Mouse (Mus musculus) liver, embryonic 14.5 days (tissue): ENCODE data around the gene Nckap1l. TPM values are rescaled to one million over a fixed set of nuclear protein-coding genes. Genes with fewer than 3 reads are reported as not detected.
A peak's percentile ranks its signal among the peaks of the same experiment; 100 is the strongest.
"Not testable (repeated sequence)": the region's sequence is repeated elsewhere in the genome, so short reads cannot be mapped to it uniquely, and the experiment has no call there.

Experiments used
- ATAC-seq: fragments of 200-750 bp; cut with Nextera tagmentation; 2 replicates; pipeline ENCODE4 v1.8.0; 2017; ENCODE audit warnings: moderate number of reproducible peaks, mild to moderate bottlenecking, moderate library complexity; ENCODE audit not compliant: insufficient read depth
- DNase-seq, 3 experiments: peaks; one replicate each; pipeline ENCODE4 v3.0.0-alpha.2; 2012 to 2013; ENCODE audit warnings: low read depth in 3 of 3, low spot score in 3 of 3
- H3K27ac ChIP-seq: fragments of 300-500 bp; sonication (generic); 2 replicates; pipeline ENCODE4 v1.5.1; 2014; ENCODE audit warnings: moderate library complexity, mild to moderate bottlenecking, control low read depth, inconsistent platforms
- H3K27me3 ChIP-seq: fragments of 300-500 bp; sonication (generic); 2 replicates; pipeline ENCODE4 v1.6.1; 2014; ENCODE audit warnings: mild to moderate bottlenecking, low read length, moderate library complexity; ENCODE audit not compliant: control insufficient read depth, insufficient read depth
- H3K36me3 ChIP-seq: fragments of 300-500 bp; sonication (generic); replicated peaks from 2 replicates; pipeline ENCODE4 v1.6.1; 2014; ENCODE audit warnings: low read depth; ENCODE audit not compliant: control insufficient read depth, insufficient read depth
- H3K4me1 ChIP-seq, 2 experiments: fragments of 200-500 bp in 1 of 2; fragments of 300-500 bp in 1 of 2; sonication (generic) in 1 of 2; replicated peaks; 2 replicates each; pipeline ENCODE4 v1.6.1; 2012 to 2014; ENCODE audit warnings: antibody characterized with exemption in 1 of 2, inconsistent platforms in 1 of 2, low read length in 1 of 2; ENCODE audit not compliant: control insufficient read depth in 2 of 2, insufficient read depth in 2 of 2
- H3K4me2 ChIP-seq: fragments of 300-500 bp; sonication (generic); 2 replicates; pipeline ENCODE4 v1.6.1; 2014; ENCODE audit warnings: low read depth, mild to moderate bottlenecking, control low read depth, moderate library complexity
- H3K4me3 ChIP-seq, 2 experiments: fragments of 200-500 bp in 1 of 2; fragments of 300-500 bp in 1 of 2; sonication (generic) in 1 of 2; 2 replicates each; pipeline ENCODE4 v1.5.1; 2012 to 2014; ENCODE audit warnings: low read depth in 2 of 2, low read length in 2 of 2, mild to moderate bottlenecking in 2 of 2, control low read depth in 1 of 2, inconsistent platforms in 1 of 2, moderate library complexity in 1 of 2; ENCODE audit not compliant: insufficient read depth in 1 of 2
- H3K9ac ChIP-seq: fragments of 300-500 bp; sonication (generic); replicated peaks from 2 replicates; pipeline ENCODE4 v1.6.1; 2014; ENCODE audit warnings: mild to moderate bottlenecking, control low read depth, moderate library complexity
- H3K9me3 ChIP-seq: fragments of 300-500 bp; sonication (generic); 2 replicates; pipeline ENCODE4 v1.6.1; 2016; ENCODE audit warnings: low read length, mixed read lengths; ENCODE audit not compliant: control insufficient read depth
- CTCF ChIP-seq: IDR thresholded peaks from 2 replicates; pipeline ENCODE4 v1.5.1; 2016; ENCODE audit warnings: antibody characterized with exemption, low read depth, control low read depth
- EP300 ChIP-seq: IDR thresholded peaks from 2 replicates; pipeline ENCODE4 v1.6.1; 2016; ENCODE audit warnings: antibody characterized with exemption, low read depth
- WGBS: fragments of 180-500 bp; shearing (Covaris S2); extraction: QIAGEN DNeasy Blood & Tissue Kit; methylation state at CpG from one replicate; pipeline ENCODE4 v1.1.7; 2014; ENCODE audit not compliant: insufficient replicate concordance; 5-methylcytosine and 5-hydroxymethylcytosine counted together
- polyA plus RNA-seq, 2 experiments: library from polyadenylated mRNA; depleted of rRNA in 1 of 2; stranded (reverse) in 1 of 2; unstranded in 1 of 2; fragments of >200 nt; fragmentation: Nextera tagmentation in 1 of 2; extraction: Ambion mirVana in 1 of 2; gene quantifications; 2 replicates each; pipeline versions ENCODE4 v1.2.1 to v1.2.3; 2012 to 2014

Gene Nckap1l
- polyA plus RNA-seq (2012; rRNA removed) (4.9 and 5.6 TPM in 2 replicates), polyA plus RNA-seq (2014; fragmentation: Nextera tagmentation; extraction: Ambion mirVana) (5.9 and 6.1 TPM in 2 replicates)

GRCm38 (mm10) chr15:103453551-103454218 is at the start of gene Nckap1l:
Nckap1l (plus strand) TSS chr15:103453794.
- no peaks in the 10 kb centered on the region for H3K9me3 ChIP-seq
- no peaks in the 10 kb centered on the region for H3K36me3 ChIP-seq
- H3K4me2 ChIP-seq: peak within 1 kb of the TSS; percentile 33
- WGBS: 23% methylated on average over 13 of the region's 13 CpGs
- no peak for TF ChIP-seq EP300
- TF ChIP-seq CTCF: no peak
- peak within 1 kb of the TSS; percentile 39 to 62 for H3K4me3 ChIP-seq
- peak; percentile 34 to 48 (median 40) for DNase-seq
- ATAC-seq: peak; percentile 68
- H3K27me3 ChIP-seq: no peaks in the 10 kb centered on the region
- 0 out of 4 replicates have a peak, but pooled peaks cover 0 to 2% of the 10 kb centered on the region in 2 experiments for H3K4me1 ChIP-seq
- no peak within 1 kb of the TSS for H3K9ac ChIP-seq
- no peak within 1 kb of the TSS for H3K27ac ChIP-seq

DNA sequence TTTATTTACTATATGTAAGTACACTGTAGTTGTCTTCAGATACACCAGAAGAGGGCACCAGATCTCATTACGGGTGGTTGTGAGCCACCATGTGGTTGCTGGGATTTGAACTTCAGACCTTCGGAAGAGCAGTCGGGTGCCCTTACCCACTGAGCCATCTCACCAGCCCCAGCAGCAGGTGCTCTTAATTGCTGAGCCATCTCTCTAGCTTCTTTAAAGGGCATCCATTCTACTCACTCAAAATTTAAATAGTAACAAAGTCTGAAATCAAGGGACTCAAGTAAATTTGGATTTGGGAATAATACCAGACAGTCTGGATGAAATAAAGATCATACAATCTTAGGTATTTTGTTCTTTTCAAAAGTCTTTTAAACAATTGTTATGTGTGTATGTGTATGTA is 48.0 kb upstream of the Nckap1l start:
- not testable (repeated sequence) for H3K9me3 ChIP-seq, DNase-seq, H3K4me1 ChIP-seq, H3K27ac ChIP-seq, H3K36me3 ChIP-seq, H3K4me2 ChIP-seq, H3K27me3 ChIP-seq, H3K9ac ChIP-seq, ATAC-seq, H3K4me3 ChIP-seq
- WGBS: 70% methylated on average over 2 of the region's 3 CpGs

GRCm38 (mm10) chr15:103427017-103427416 is 26.6 kb upstream of the Nckap1l start:
- no peak for ATAC-seq
- Histone ChIP-seq H3K4me1 (no peaks in the 10 kb centered on the region), H3K9me3 (no peaks in the 10 kb centered on the region), H3K4me3 (no peak overlapping the region), H3K27me3 (no peaks in the 10 kb centered on the region), H3K36me3 (no peaks in the 10 kb centered on the region), H3K9ac (no peak overlapping the region), H3K27ac (no peak overlapping the region), H3K4me2 (no peak overlapping the region)
- WGBS: 38% methylated on average over 2 of the region's 2 CpGs
- DNase-seq: no peak
- TF ChIP-seq EP300: no peak
- TF ChIP-seq CTCF: no peak

- H3K36me3 ChIP-seq: no peaks in the 10 kb centered on the region
- ATAC-seq: no peak
- 54% methylated on average over 16 of the region's 16 CpGs for WGBS
- no peak within 1 kb of the TSS for H3K4me3 ChIP-seq
- no peak within 1 kb of the TSS for H3K27ac ChIP-seq
- DNase-seq: no peak
- H3K27me3 ChIP-seq: no peaks in the 10 kb centered on the region
- H3K9me3 ChIP-seq: no peaks in the 10 kb centered on the region
- TF ChIP-seq EP300 (no peak), CTCF (no peak)
- no peak within 1 kb of the TSS for H3K9ac ChIP-seq
- H3K4me2 ChIP-seq: no peak within 1 kb of the TSS
- no peaks in the 10 kb centered on the region for H3K4me1 ChIP-seq
Observed at GRCm38 (mm10) chr15:103430241-103430640, 23.4 kb upstream of the Nckap1l start, which contains the start of gene Gtsf1. Gtsf1 (minus strand) TSS chr15:103430470.

- H3K9me3 ChIP-seq, DNase-seq, H3K4me2 ChIP-seq, H3K27me3 ChIP-seq, H3K36me3 ChIP-seq, ATAC-seq, H3K9ac ChIP-seq, H3K4me1 ChIP-seq, H3K27ac ChIP-seq, H3K4me3 ChIP-seq: not testable (repeated sequence)
- WGBS: 72% methylated on average over 4 of the region's 4 CpGs
Observed at GRCm38 (mm10) chr15:103445966-103446365, 7.6 kb upstream of the Nckap1l start.
